8 mouse cellular contexts compared by ENCODE assay signal in the genomic region with DNA sequence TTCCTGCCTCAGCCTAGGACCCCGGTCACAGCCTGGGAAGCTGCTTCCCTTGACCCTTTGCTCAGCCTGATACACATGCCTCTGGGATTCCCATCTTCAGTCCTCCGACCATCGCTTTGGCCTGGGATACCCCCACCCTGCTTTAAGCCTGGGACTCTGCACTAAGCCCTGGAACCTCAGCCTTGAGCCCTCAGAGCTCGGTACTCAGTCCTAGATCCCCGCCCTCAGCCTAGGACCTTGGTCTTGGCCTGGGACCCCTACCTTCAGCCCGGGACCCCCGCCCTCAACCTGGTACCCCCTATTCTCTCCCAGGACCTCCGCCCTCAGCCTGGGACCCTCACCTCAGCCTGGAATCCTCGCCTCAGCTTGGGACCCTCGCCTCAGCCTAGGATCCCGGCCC. TPM values are rescaled to one million over a fixed set of nuclear protein-coding genes. Genes with fewer than 3 reads are reported as not detected.
A peak's percentile ranks its signal among the peaks of the same experiment; 100 is the strongest.
DNase-seq lines count a peak whose midpoint lies in the region; ATAC-seq and TF ChIP-seq lines count a peak whose summit lies in the region.

No protein-coding gene starts in this region.

- no peak for DNase-seq in layer of hippocampus, adult 2 months (ENCODE audit: low spot score in 2 of 2)
- no peak for DNase-seq in layer of hippocampus, postnatal 25 days (ENCODE audit: extremely low spot score in 1 of 2, low spot score in 1 of 2)
- peak; percentile 5 for DNase-seq in induced T-regulatory cell, adult 2 months (ENCODE audit: low read depth)
- DNase-seq in cerebellum, adult 11-12 months = no peak
- no peak for DNase-seq in natural killer cell, adult 2 months (ENCODE audit: low spot score in 2 of 2)

- WGBS in neural tube, embryonic 12.5 days = 11% methylated on average over 11 of the region's 11 CpGs

- H3K4me3 ChIP-seq in layer of hippocampus, adult 2 months = peak overlapping the region; percentile 95
- peak overlapping the region; percentile 54 for H3K4me3 ChIP-seq in embryonic fibroblast, embryonic 13.5 days (ENCODE audit: insufficient read depth, low read length)
- peak overlapping the region; percentile 71 for H3K4me3 ChIP-seq in neural tube, embryonic 12.5 days

- 0 out of 2 replicates have a peak, but pooled peaks cover 4% of the 10 kb centered on the region for H3K27me3 ChIP-seq in neural tube, embryonic 12.5 days (replicated peaks)

- ATAC-seq in neural tube, embryonic 12.5 days (ENCODE audit: low FRiP score, low read depth) = peak; percentile 45
- ATAC-seq in megakaryocyte progenitor cell, adult 5-6 weeks (replicated peaks; ENCODE audit: poor library complexity) = no peak

- no peaks in the 10 kb centered on the region for H3K9me3 ChIP-seq in neural tube, embryonic 12.5 days

- TF ChIP-seq POLR2A in embryonic fibroblast, embryonic 13.5 days (IDR thresholded peaks at IDR 0.05; ENCODE audit: low read depth, low read length) = no peak

- peak overlapping the region; percentile 96 for H3K4me2 ChIP-seq in neural tube, embryonic 12.5 days (replicated peaks)

- peak overlapping the region; percentile 86 for H3K9ac ChIP-seq in neural tube, embryonic 12.5 days

- peaks cover 4% of the 10 kb centered on the region; the same call in 1 of the 2 replicates for H3K4me1 ChIP-seq in embryonic fibroblast, embryonic 13.5 days (ENCODE audit: control insufficient read depth, insufficient read depth, low read length)
- peaks cover 38% of the 10 kb centered on the region for H3K4me1 ChIP-seq in neural tube, embryonic 12.5 days

- TF ChIP-seq CTCF in layer of hippocampus, adult 2 months (conservative IDR thresholded peaks at IDR 0.05) = no peak
- TF ChIP-seq CTCF in embryonic fibroblast, embryonic 13.5 days (IDR thresholded peaks at IDR 0.05; ENCODE audit: borderline replicate concordance, insufficient read depth, low read length) = no peak

- peak overlapping the region; percentile 85 for H3K27ac ChIP-seq in layer of hippocampus, adult 2 months
- no peak overlapping the region for H3K27ac ChIP-seq in embryonic fibroblast, embryonic 13.5 days (ENCODE audit: insufficient read depth, low read length)
- no peak overlapping the region for H3K27ac ChIP-seq in neural tube, embryonic 12.5 days

- no peaks in the 10 kb centered on the region for H3K36me3 ChIP-seq in neural tube, embryonic 12.5 days

RNA-seq across cellular contexts. Expression of gene Pcbp3, which starts 0.5 kb away (rescaled TPM):
- total RNA-seq in layer of hippocampus, adult 2 months (2021) = 10 to 100 TPM; 57.6 to 63.9 TPM
- total RNA-seq in layer of hippocampus, postnatal 25 days (2021) = 10 to 100 TPM; 63.6 to 66.6 TPM
- 12.0 and 16.8 TPM in 2 replicates for polyA plus RNA-seq in embryonic fibroblast, embryonic 13.5 days (2011; ENCODE audit: insufficient read length, low read depth, missing spikeins)
- polyA plus RNA-seq in neural tube, embryonic 12.5 days (2016; fragmentation: Nextera tagmentation; extraction: Ambion mirVana) = 93.6 and 112 TPM in 2 replicates
- total RNA-seq in megakaryocyte progenitor cell, adult 5-6 weeks (2015) = 5.9 and 10.9 TPM in 2 replicates
- 6.9 and 7.4 TPM in 2 replicates for total RNA-seq in megakaryocyte progenitor cell, adult 5-6 weeks (2017)

Comparison
In these comparisons a context has a peak if more than half of its experiments do, and no peak if none do; other contexts are left out.
1. RNA of gene Pcbp3, which starts 0.5 kb away (total RNA-seq): 63.6 to 66.6 TPM in layer of hippocampus, postnatal 25 days and 57.6 to 63.9 TPM in layer of hippocampus, adult 2 months; 5.9 to 10.9 TPM in megakaryocyte progenitor cell, adult 5-6 weeks; every median in the first group is over 4 times any median in the second.
2. Peak in every context shown above with its lines, with median percentiles within 50 percentile points of each other: H3K4me3 ChIP-seq.